Mouse (Mus musculus) gastrocnemius, postnatal 10 days (tissue): Measurements from ENCODE around the gene Nup85. TPM values are rescaled to one million over a fixed set of nuclear protein-coding genes. Genes with fewer than 3 reads are reported as not detected.

Experiments
- DNase-seq: peaks from one replicate; pipeline ENCODE4 v3.0.0; 2021; ENCODE audit warnings: mixed read lengths
- total RNA-seq, 2 experiments: library from RNA; stranded (reverse); gene quantifications; 2 replicates each; pipeline ENCODE4 v1.2.3; 2021

The Nup85 gene
- total RNA-seq, 2 experiments from 2014 or later: 23.5 to 33.2 TPM

DNA sequence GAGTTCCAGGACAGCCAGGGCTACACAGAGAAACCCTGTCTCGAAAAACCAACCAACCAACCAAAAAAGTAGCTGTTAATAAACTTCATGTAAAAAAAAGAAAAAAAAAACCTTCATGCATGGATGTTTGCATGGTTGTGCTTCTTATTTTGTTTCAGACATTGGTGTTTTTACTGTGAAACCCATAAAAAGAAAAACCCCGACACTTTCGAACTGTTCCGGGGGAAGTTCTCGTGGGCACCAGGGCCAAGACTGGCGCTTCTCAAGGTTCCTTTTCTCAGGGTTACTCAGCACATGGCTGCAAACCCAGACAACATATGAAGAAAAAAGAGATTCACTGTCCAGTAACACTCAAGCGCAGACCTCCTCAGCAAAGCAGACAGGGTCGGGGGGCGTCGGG is 68.6 kb downstream of the Nup85 start:
- no peak for DNase-seq

Other genes with a start within 250 kb of the Nup85 start
- gene Ush1g, start 242.4 kb upstream of the Nup85 start, total RNA-seq: under 1 TPM; 0.09 to 0.16 TPM
- not detected for gene Otop3, start 229.7 kb upstream of the Nup85 start, total RNA-seq
- 1 to 10 TPM; 5.7 to 6.1 TPM for gene Hid1, start 196.7 kb upstream of the Nup85 start, total RNA-seq
- gene Cdr2l, start 182.5 kb upstream of the Nup85 start, total RNA-seq: 10 to 100 TPM in 1 of 2 experiments, 1 to 10 TPM in 1; 9.8 to 17.0 TPM
- 100 to 1,000 TPM in 1 of 2 experiments, 10 to 100 TPM in 1; 89.1 to 100 TPM for gene Mrpl58, start 160.7 kb upstream of the Nup85 start, total RNA-seq
- 1,000 to 10,000 TPM; 1,026 to 1,088 TPM for gene Atp5h, start 144.5 kb upstream of the Nup85 start, total RNA-seq
- 10 to 100 TPM; 16.2 to 19.4 TPM for gene Kctd2, start 144.3 kb upstream of the Nup85 start, total RNA-seq
- not detected for gene Trim80, start 123.9 kb upstream of the Nup85 start, total RNA-seq
- gene Slc16a5, start 102.0 kb upstream of the Nup85 start, total RNA-seq: not detected
- 1 to 10 TPM; 1.2 to 2.4 TPM for gene Armc7, start 88.8 kb upstream of the Nup85 start, total RNA-seq
- 10 to 100 TPM; 17.3 to 19.0 TPM for gene Nt5c, start 72.6 kb upstream of the Nup85 start, total RNA-seq
- 100 to 1,000 TPM; 132 to 134 TPM for gene Jpt1, start 50.0 kb upstream of the Nup85 start, total RNA-seq
- 100 to 1,000 TPM; 182 to 195 TPM for gene Sumo2, start 28.2 kb upstream of the Nup85 start, total RNA-seq
- gene Mrps7, start 39.5 kb downstream of the Nup85 start, total RNA-seq: 10 to 100 TPM; 61.1 to 71.6 TPM
- gene Gga3, start 39.6 kb downstream of the Nup85 start, total RNA-seq: 10 to 100 TPM in 1 of 2 experiments, 1 to 10 TPM in 1; 9.3 to 21.6 TPM
- gene Mif4gd, start 48.5 kb downstream of the Nup85 start, total RNA-seq: 10 to 100 TPM; 38.3 to 38.7 TPM
- 10 to 100 TPM; 39.7 to 40.0 TPM for gene Slc25a19, start 63.9 kb downstream of the Nup85 start, total RNA-seq
- 10 to 100 TPM; 93.7 to 95.9 TPM for gene Grb2, start 144.2 kb downstream of the Nup85 start, total RNA-seq
- gene Tmem94, start 201.0 kb downstream of the Nup85 start, total RNA-seq: 10 to 100 TPM; 55.6 to 60.0 TPM
- gene Caskin2, start 249.2 kb downstream of the Nup85 start, total RNA-seq: 10 to 100 TPM; 16.8 to 22.7 TPM